Mouse (Mus musculus) hindbrain, embryonic 14.5 days (tissue): ENCODE measurements around the gene Hc. TPM values are rescaled to one million over a fixed set of nuclear protein-coding genes. Genes with fewer than 3 reads are reported as not detected.

Source experiments
- ATAC-seq: fragments of 200-750 bp; cut with Nextera tagmentation; 2 replicates; pipeline ENCODE4 v1.8.0; 2017; ENCODE audit warnings: moderate number of reproducible peaks, mild to moderate bottlenecking, moderate TSS enrichment, moderate library complexity; ENCODE audit not compliant: low FRiP score
- DNase-seq: peaks from one replicate; pipeline ENCODE4 v3.0.0-alpha.2; 2015; ENCODE audit warnings: low spot score
- H3K27ac ChIP-seq: fragments of 300-500 bp; sonication (generic); 2 replicates; pipeline ENCODE4 v1.5.1; 2014; ENCODE audit warnings: mild to moderate bottlenecking, moderate library complexity
- H3K27me3 ChIP-seq: fragments of 300-500 bp; sonication (generic); 2 replicates; pipeline ENCODE4 v1.6.1; 2014; ENCODE audit warnings: mild to moderate bottlenecking, low read length, mixed read lengths; ENCODE audit not compliant: control insufficient read depth, insufficient read depth
- H3K36me3 ChIP-seq: fragments of 300-500 bp; sonication (generic); replicated peaks from 2 replicates; pipeline ENCODE4 v1.6.1; 2014; ENCODE audit not compliant: control insufficient read depth, insufficient read depth
- H3K4me1 ChIP-seq: fragments of 300-500 bp; sonication (generic); replicated peaks from 2 replicates; pipeline ENCODE4 v1.6.1; 2014; ENCODE audit warnings: antibody characterized with exemption, low read length, mixed read lengths; ENCODE audit not compliant: control insufficient read depth, insufficient read depth
- H3K4me2 ChIP-seq: fragments of 300-500 bp; sonication (generic); replicated peaks from 2 replicates; pipeline ENCODE4 v1.6.1; 2014; ENCODE audit warnings: mild to moderate bottlenecking, moderate library complexity
- H3K4me3 ChIP-seq: fragments of 300-500 bp; sonication (generic); replicated peaks from 2 replicates; pipeline ENCODE4 v1.5.1; 2014; ENCODE audit warnings: mild to moderate bottlenecking, low read length
- H3K9ac ChIP-seq: fragments of 300-500 bp; sonication (generic); 2 replicates; pipeline ENCODE4 v1.6.1; 2014
- H3K9me3 ChIP-seq: fragments of 300-500 bp; sonication (generic); 2 replicates; pipeline ENCODE4 v1.6.1; 2016; ENCODE audit warnings: low read length; ENCODE audit not compliant: control insufficient read depth
- WGBS: fragments of 180-500 bp; shearing (Covaris S2); extraction: QIAGEN DNeasy Blood & Tissue Kit; methylation state at CpG from one replicate; pipeline ENCODE4 v1.1.7; 2014; 5-methylcytosine and 5-hydroxymethylcytosine counted together
- polyA plus RNA-seq: library from polyadenylated mRNA; unstranded; fragments of >200 nt; fragmentation: Nextera tagmentation; extraction: Ambion mirVana; gene quantifications from 2 replicates; pipeline ENCODE4 v1.2.1, GENCODE M21; 2014

Hc gene
- polyA plus RNA-seq, 1 experiment from 2014 or later: 0.46 TPM

- no peak for DNase-seq
- ATAC-seq: no peak
- Histone ChIP-seq H3K9ac (no peak overlapping the region), H3K27ac (no peak overlapping the region), H3K4me3 (no peak overlapping the region), H3K36me3 (no peaks in the 10 kb centered on the region), H3K4me2 (no peak overlapping the region), H3K9me3 (no peaks in the 10 kb centered on the region), H3K27me3 (no peaks in the 10 kb centered on the region), H3K4me1 (no peaks in the 10 kb centered on the region)
- WGBS: 88% methylated on average over 9 of the region's 9 CpGs
Measured at GRCm38 (mm10) chr2:34962893-34963292, 98.3 kb downstream of the Hc start.

- ATAC-seq: no peak
- Histone ChIP-seq H3K36me3 (no peaks in the 10 kb centered on the region), H3K4me1 (no peaks in the 10 kb centered on the region), H3K27ac (no peak overlapping the region), H3K9ac (no peak overlapping the region), H3K9me3 (no peaks in the 10 kb centered on the region), H3K4me2 (no peak overlapping the region), H3K27me3 (no peaks in the 10 kb centered on the region), H3K4me3 (no peak overlapping the region)
- no peak for DNase-seq
- WGBS: 68% methylated on average over 2 of the region's 2 CpGs
Measured at GRCm38 (mm10) chr2:34962211-34962610, 99.0 kb downstream of the Hc start.

- peak within 1 kb of the TSS; percentile 28; the same call in 1 of the 2 replicates for H3K9ac ChIP-seq
- DNase-seq: no peak
- no peak for ATAC-seq
Measured at GRCm38 (mm10) chr2:34961481-34962036, 99.7 kb downstream of the Hc start, which contains the start of gene Traf1. Traf1 (minus strand) TSS chr2:34961772.

GRCm38 (mm10) chr2:34960966-34961365, 100.3 kb downstream of the Hc start:
- Histone ChIP-seq H3K9ac (0 out of 2 replicates have a peak overlapping the region, but pooled peaks have one; percentile 28), H3K4me3 (peak overlapping the region; percentile 11; the same call in 1 of the 2 replicates), H3K4me2 (peak overlapping the region; percentile 39), H3K36me3 (no peaks in the 10 kb centered on the region), H3K27ac (no peak overlapping the region), H3K9me3 (no peaks in the 10 kb centered on the region), H3K4me1 (no peaks in the 10 kb centered on the region), H3K27me3 (no peaks in the 10 kb centered on the region)
- no peak for DNase-seq
- ATAC-seq: no peak
- 78% methylated on average over 6 of the region's 6 CpGs for WGBS

More at GRCm38 (mm10) chr2:34961481-34962036, 99.7 kb downstream of the Hc start, which contains the start of gene Traf1:
- H3K27ac ChIP-seq: no peak within 1 kb of the TSS
- H3K4me3 ChIP-seq: peak within 1 kb of the TSS; percentile 11; the same call in 1 of the 2 replicates
- 24% methylated on average over 20 of the region's 20 CpGs for WGBS
- peak within 1 kb of the TSS; percentile 39 for H3K4me2 ChIP-seq
- no peaks in the 10 kb centered on the region for H3K27me3 ChIP-seq
- H3K9me3 ChIP-seq: no peaks in the 10 kb centered on the region
- H3K36me3 ChIP-seq: no peaks in the 10 kb centered on the region
- no peaks in the 10 kb centered on the region for H3K4me1 ChIP-seq

GRCm38 (mm10) chr2:34960466-34960865, 100.8 kb downstream of the Hc start:
- DNase-seq (no peak), ATAC-seq (no peak)
- Histone ChIP-seq H3K9ac (no peak overlapping the region), H3K27me3 (no peaks in the 10 kb centered on the region), H3K4me2 (no peak overlapping the region), H3K9me3 (no peaks in the 10 kb centered on the region), H3K4me1 (no peaks in the 10 kb centered on the region), H3K4me3 (no peak overlapping the region), H3K27ac (no peak overlapping the region), H3K36me3 (no peaks in the 10 kb centered on the region)
- 72% methylated on average over 4 of the region's 5 CpGs for whole genome bisulfite sequencing

- H3K27me3 ChIP-seq: no peaks in the 10 kb centered on the region
- no peak overlapping the region for H3K9ac ChIP-seq
- ATAC-seq: no peak
- no peak overlapping the region for H3K4me2 ChIP-seq
- H3K4me3 ChIP-seq: no peak overlapping the region
- H3K36me3 ChIP-seq: no peaks in the 10 kb centered on the region
- no peaks in the 10 kb centered on the region for H3K4me1 ChIP-seq
- no peak overlapping the region for H3K27ac ChIP-seq
- no peak for DNase-seq
- H3K9me3 ChIP-seq: no peaks in the 10 kb centered on the region
- 89% methylated on average over 7 of the region's 7 CpGs for WGBS
Measured at GRCm38 (mm10) chr2:34958582-34958981, 102.7 kb downstream of the Hc start.

GRCm38 (mm10) chr2:34958036-34958435, 103.2 kb downstream of the Hc start:
- H3K27ac ChIP-seq: no peak overlapping the region
- no peak for ATAC-seq
- no peak overlapping the region for H3K4me2 ChIP-seq
- H3K4me3 ChIP-seq: no peak overlapping the region
- no peaks in the 10 kb centered on the region for H3K9me3 ChIP-seq
- H3K9ac ChIP-seq: no peak overlapping the region
- DNase-seq: no peak
- no peaks in the 10 kb centered on the region for H3K27me3 ChIP-seq
- H3K4me1 ChIP-seq: no peaks in the 10 kb centered on the region
- 82% methylated on average over 7 of the region's 7 CpGs for WGBS
- no peaks in the 10 kb centered on the region for H3K36me3 ChIP-seq

GRCm38 (mm10) chr2:34957405-34957804, 103.8 kb downstream of the Hc start:
- H3K4me1 ChIP-seq: no peaks in the 10 kb centered on the region
- no peaks in the 10 kb centered on the region for H3K27me3 ChIP-seq
- no peak overlapping the region for H3K4me3 ChIP-seq
- 66% methylated on average over 1 of the region's 1 CpGs for WGBS
- H3K9me3 ChIP-seq: no peaks in the 10 kb centered on the region
- ATAC-seq (no peak), DNase-seq (no peak)
- H3K9ac ChIP-seq: no peak overlapping the region
- H3K27ac ChIP-seq: no peak overlapping the region
- no peak overlapping the region for H3K4me2 ChIP-seq
- H3K36me3 ChIP-seq: no peaks in the 10 kb centered on the region

GRCm38 (mm10) chr2:34956941-34957340, 104.3 kb downstream of the Hc start:
- WGBS: 65% methylated on average over 5 of the region's 5 CpGs
- Histone ChIP-seq H3K27ac (no peak overlapping the region), H3K4me2 (no peak overlapping the region), H3K9ac (no peak overlapping the region), H3K36me3 (no peaks in the 10 kb centered on the region), H3K27me3 (no peaks in the 10 kb centered on the region), H3K9me3 (no peaks in the 10 kb centered on the region), H3K4me1 (no peaks in the 10 kb centered on the region), H3K4me3 (no peak overlapping the region)
- DNase-seq (no peak), ATAC-seq (no peak)

GRCm38 (mm10) chr2:34954344-34954743, 106.9 kb downstream of the Hc start:
- H3K9me3 ChIP-seq: no peaks in the 10 kb centered on the region
- H3K4me2 ChIP-seq: no peak overlapping the region
- H3K4me3 ChIP-seq: no peak overlapping the region
- H3K36me3 ChIP-seq: no peaks in the 10 kb centered on the region
- H3K9ac ChIP-seq: no peak overlapping the region
- ATAC-seq (no peak), DNase-seq (no peak)
- H3K27ac ChIP-seq: no peak overlapping the region
- no peaks in the 10 kb centered on the region for H3K4me1 ChIP-seq
- H3K27me3 ChIP-seq: no peaks in the 10 kb centered on the region
